Mouse (Mus musculus) lung, adult 2 months (tissue): Measurements from ENCODE around the gene Klhl25.

Experiments used
- CTCF ChIP-seq: fragments of 200-500 bp; IDR thresholded peaks from 2 replicates; pipeline ENCODE4 v1.5.1; 2011; ENCODE audit warnings: mild to moderate bottlenecking, low read length, control low read depth; ENCODE audit not compliant: insufficient read depth
- POLR2A ChIP-seq: fragments of 200-500 bp; IDR thresholded peaks from 2 replicates; pipeline ENCODE4 v1.6.1; 2011; ENCODE audit warnings: low read depth, mild to moderate bottlenecking, control low read depth, low read length, borderline replicate concordance; ENCODE audit errors: extremely low read depth

GRCm38 (mm10) chr7:75856259-75856658 is 8.1 kb downstream of the Klhl25 start:
- no peak for TF ChIP-seq CTCF
- TF ChIP-seq POLR2A: no peak
